Mouse (Mus musculus): ENCODE results near the gene Sptbn1. TPM values are rescaled to one million over a fixed set of nuclear protein-coding genes. Genes with fewer than 3 reads are reported as not detected.

Sptbn1 gene
- polyA plus RNA-seq, 1 experiment from 2014 or later: 74.8 TPM

DNA sequence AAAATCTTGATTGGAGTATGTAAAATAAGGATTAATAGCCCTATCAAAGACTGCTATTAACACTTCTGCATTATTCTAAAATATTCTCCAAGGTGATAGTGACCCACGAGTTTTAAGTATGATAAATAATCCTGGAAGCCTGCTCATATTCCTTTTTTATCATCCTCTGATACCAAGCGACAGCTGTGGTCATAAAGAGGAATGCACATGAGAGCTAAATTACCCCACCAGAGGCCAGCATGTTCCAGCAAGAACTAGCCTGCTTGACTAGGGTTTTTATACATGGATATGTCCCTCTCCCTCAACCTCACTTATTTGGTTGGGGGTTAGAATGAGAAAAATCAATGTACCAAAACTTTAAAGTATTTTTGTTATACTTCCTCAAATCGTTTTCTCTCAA is 56.8 kb downstream of the Sptbn1 start:
- WGBS: 80% methylated on average over 3 of the region's 3 CpGs

DNA sequence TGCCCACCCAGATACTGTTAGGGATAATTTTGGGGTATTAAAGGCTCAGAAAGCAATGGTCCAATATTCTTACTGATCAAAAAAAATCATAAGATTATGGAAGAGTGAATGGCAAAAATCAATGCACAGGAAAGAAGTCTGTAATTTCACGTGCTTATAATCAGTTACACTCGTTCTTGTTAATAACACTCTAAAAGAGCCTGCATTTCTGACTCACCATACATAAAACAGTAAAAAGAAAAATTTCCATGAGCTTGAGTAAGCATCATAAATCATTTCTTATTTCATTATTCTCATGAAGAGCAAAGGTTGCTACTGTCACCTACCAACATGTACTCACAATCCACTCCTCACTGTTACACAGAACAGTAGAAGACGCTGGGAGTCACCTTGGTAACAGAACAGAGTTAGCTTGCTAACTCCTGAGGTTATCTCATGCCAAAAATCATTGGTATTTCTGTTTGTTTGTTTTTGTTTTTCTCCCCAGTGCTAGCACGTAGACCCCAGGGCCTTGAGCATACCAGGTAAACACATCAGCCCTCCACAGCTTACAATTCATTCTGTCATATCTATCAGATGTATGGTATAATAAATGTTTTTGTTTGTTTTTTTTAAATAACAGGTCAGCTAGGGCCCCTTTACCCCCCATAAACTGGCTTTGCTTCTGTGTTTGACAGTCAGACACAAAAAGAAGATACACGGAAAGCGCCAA is 57.7 kb downstream of the Sptbn1 start:
- Histone ChIP-seq H3K4me1 (replicated peaks; ENCODE audit: control insufficient read depth, insufficient read depth, low read length) (no peaks in the 10 kb centered on the region), H3K36me3 (ENCODE audit: control insufficient read depth, insufficient read depth, low read length) (no peaks in the 10 kb centered on the region), H3K27ac (ENCODE audit: low read depth, low read length) (no peak overlapping the region), H3K4me2 (ENCODE audit: low read depth, low read length, severe bottlenecking) (no peak overlapping the region), H3K9ac (ENCODE audit: low read length) (no peak overlapping the region), H3K4me3 (ENCODE audit: low read depth, low read length) (no peak overlapping the region), H3K9me3 (ENCODE audit: control insufficient read depth, low read length) (no peaks in the 10 kb centered on the region), H3K27me3 (ENCODE audit: control insufficient read depth, insufficient read depth, low read length) (no peaks in the 10 kb centered on the region)
- WGBS: 94% methylated on average over 6 of the region's 6 CpGs
- DNase-seq (ENCODE audit: low spot score) (no peak), ATAC-seq (replicated peaks; ENCODE audit: low FRiP score) (no peak)

More for the DNA sequence above, 56.8 kb downstream of the Sptbn1 start:
- Histone ChIP-seq H3K4me2 (ENCODE audit: low read depth, low read length, severe bottlenecking) (no peak overlapping the region), H3K36me3 (ENCODE audit: control insufficient read depth, insufficient read depth, low read length) (no peaks in the 10 kb centered on the region), H3K4me3 (ENCODE audit: low read depth, low read length) (no peak overlapping the region), H3K9ac (ENCODE audit: low read length) (no peak overlapping the region), H3K9me3 (ENCODE audit: control insufficient read depth, low read length) (no peaks in the 10 kb centered on the region), H3K4me1 (replicated peaks; ENCODE audit: control insufficient read depth, insufficient read depth, low read length) (no peaks in the 10 kb centered on the region), H3K27me3 (ENCODE audit: control insufficient read depth, insufficient read depth, low read length) (no peaks in the 10 kb centered on the region), H3K27ac (ENCODE audit: low read depth, low read length) (no peak overlapping the region)
- ATAC-seq (replicated peaks; ENCODE audit: low FRiP score) (no peak), DNase-seq (ENCODE audit: low spot score) (no peak)

DNA sequence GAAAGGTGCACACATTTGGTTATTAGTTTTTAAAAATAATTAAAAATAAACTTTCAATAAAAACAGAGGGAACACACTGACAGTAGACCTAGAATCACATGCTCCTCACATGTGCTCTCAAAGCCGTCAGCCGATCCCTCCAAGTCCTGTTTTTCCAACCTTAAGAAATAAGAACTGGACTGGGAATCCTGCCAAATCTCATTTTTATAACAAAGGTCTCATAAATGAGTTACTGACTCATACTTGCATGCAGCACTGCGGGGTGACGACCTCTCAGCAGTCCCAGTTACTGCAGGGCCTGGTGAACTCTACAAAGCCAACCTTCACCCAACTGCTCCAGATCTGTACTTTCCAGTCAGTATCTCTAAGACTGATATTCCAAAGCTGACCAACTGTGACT is 58.5 kb downstream of the Sptbn1 start:
- Histone ChIP-seq H3K4me1 (replicated peaks; ENCODE audit: control insufficient read depth, insufficient read depth, low read length) (no peaks in the 10 kb centered on the region), H3K4me3 (ENCODE audit: low read depth, low read length) (no peak overlapping the region), H3K27ac (ENCODE audit: low read depth, low read length) (no peak overlapping the region), H3K9me3 (ENCODE audit: control insufficient read depth, low read length) (no peaks in the 10 kb centered on the region), H3K36me3 (ENCODE audit: control insufficient read depth, insufficient read depth, low read length) (no peaks in the 10 kb centered on the region), H3K9ac (ENCODE audit: low read length) (no peak overlapping the region), H3K27me3 (ENCODE audit: control insufficient read depth, insufficient read depth, low read length) (no peaks in the 10 kb centered on the region), H3K4me2 (ENCODE audit: low read depth, low read length, severe bottlenecking) (no peak overlapping the region)
- no peak for DNase-seq (ENCODE audit: low spot score)
- ATAC-seq (replicated peaks; ENCODE audit: low FRiP score): no peak
- WGBS: 84% methylated on average over 4 of the region's 4 CpGs

DNA sequence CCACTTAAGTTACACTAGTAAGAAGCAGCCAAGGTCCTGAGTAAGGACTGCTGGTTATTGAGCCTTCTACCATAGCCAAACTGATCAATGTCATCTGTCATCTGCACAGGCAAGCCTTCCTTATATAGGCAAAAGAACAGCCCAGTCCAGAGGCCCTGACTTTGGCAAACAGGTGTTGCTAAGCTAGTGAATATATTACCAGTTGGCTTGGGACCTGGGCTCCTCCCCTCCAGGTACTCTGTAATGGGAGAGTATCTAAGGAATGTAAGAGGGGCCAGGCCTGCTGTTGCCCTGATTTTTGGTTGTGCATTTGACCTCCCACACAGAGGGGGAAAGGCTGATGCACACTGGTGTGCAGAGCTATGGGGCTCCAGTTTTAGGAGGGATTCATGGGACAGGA is 63.6 kb downstream of the Sptbn1 start:
- Histone ChIP-seq H3K27ac (ENCODE audit: low read depth, low read length) (no peak overlapping the region), H3K36me3 (ENCODE audit: control insufficient read depth, insufficient read depth, low read length) (no peaks in the 10 kb centered on the region), H3K4me3 (ENCODE audit: low read depth, low read length) (no peak overlapping the region), H3K4me1 (replicated peaks; ENCODE audit: control insufficient read depth, insufficient read depth, low read length) (no peaks in the 10 kb centered on the region), H3K9ac (ENCODE audit: low read length) (no peak overlapping the region), H3K27me3 (ENCODE audit: control insufficient read depth, insufficient read depth, low read length) (no peaks in the 10 kb centered on the region), H3K9me3 (ENCODE audit: control insufficient read depth, low read length) (no peaks in the 10 kb centered on the region), H3K4me2 (ENCODE audit: low read depth, low read length, severe bottlenecking) (no peak overlapping the region)
- no peak for ATAC-seq (replicated peaks; ENCODE audit: low FRiP score)
- DNase-seq (ENCODE audit: low spot score): no peak

DNA sequence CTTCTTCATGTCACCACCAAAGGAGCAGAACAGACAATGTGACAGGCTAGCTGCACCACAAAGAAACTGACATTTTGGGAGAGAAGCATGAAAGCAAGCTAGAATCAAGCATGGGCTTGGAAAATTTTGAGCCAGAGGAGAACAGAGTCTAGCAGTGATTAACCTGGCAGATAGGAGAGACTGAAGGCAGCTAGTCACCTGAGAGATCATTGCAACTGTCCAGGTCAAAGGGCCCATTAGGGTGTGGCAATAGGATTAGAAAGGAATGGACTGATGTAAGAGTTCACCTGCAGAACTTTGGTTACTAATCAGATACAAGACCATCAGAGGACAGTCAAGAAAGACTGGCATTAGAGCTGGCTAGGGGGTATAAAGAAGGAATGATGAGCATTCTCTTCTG is 67.6 kb downstream of the Sptbn1 start:
- Histone ChIP-seq H3K27ac (ENCODE audit: low read depth, low read length) (no peak overlapping the region), H3K9ac (ENCODE audit: low read length) (no peak overlapping the region), H3K27me3 (ENCODE audit: control insufficient read depth, insufficient read depth, low read length) (no peaks in the 10 kb centered on the region), H3K4me3 (ENCODE audit: low read depth, low read length) (no peak overlapping the region), H3K4me1 (replicated peaks; ENCODE audit: control insufficient read depth, insufficient read depth, low read length) (no peaks in the 10 kb centered on the region; the same call in 1 of the 2 replicates), H3K9me3 (ENCODE audit: control insufficient read depth, low read length) (no peaks in the 10 kb centered on the region), H3K36me3 (ENCODE audit: control insufficient read depth, insufficient read depth, low read length) (no peaks in the 10 kb centered on the region), H3K4me2 (ENCODE audit: low read depth, low read length, severe bottlenecking) (no peak overlapping the region)
- ATAC-seq (replicated peaks; ENCODE audit: low FRiP score): no peak
- DNase-seq (ENCODE audit: low spot score): no peak

DNA sequence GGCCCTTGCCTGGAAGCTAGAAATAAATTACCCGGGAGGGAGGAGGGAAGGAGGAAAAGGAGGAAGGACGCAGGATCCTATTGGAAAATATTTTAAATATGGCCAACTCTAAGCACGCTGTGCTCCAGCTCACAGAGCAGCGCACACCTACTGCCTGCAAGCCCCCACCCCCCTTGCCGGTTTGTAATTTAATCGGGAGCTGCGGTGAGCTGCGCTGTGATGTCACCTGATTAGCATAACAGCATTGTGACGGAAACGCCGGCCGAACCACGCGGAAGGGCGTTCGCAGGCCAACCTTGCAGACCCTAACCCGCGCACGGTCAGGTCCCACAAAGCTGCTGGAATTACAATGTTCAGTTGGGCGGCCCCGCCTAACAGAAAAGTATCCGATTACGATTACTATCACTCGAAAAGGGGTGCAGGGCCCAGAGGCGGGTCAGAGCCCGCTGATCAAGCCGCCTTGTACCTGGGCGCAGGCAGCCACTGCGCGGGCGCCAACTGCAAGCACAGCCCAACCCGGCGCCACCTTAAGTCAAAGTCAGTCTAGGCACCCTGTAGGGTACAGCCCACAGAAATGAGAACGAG is 69.8 kb downstream of the Sptbn1 start:
- ATAC-seq (replicated peaks; ENCODE audit: low FRiP score): peak; percentile 93
- no peaks in the 10 kb centered on the region; the same call in 1 of the 2 replicates for H3K4me1 ChIP-seq (replicated peaks; ENCODE audit: control insufficient read depth, insufficient read depth, low read length)
- no peaks in the 10 kb centered on the region for H3K9me3 ChIP-seq (ENCODE audit: control insufficient read depth, low read length)
- WGBS: under 1% methylated on average over 34 of the region's 34 CpGs
- peak; percentile 87 for DNase-seq (ENCODE audit: low spot score)
- 0 out of 2 replicates have a peak overlapping the region, but pooled peaks have one; percentile 37 for H3K27ac ChIP-seq (ENCODE audit: low read depth, low read length)
- peak overlapping the region; percentile 51 for H3K4me3 ChIP-seq (ENCODE audit: low read depth, low read length)
- peak overlapping the region; percentile 91 for H3K4me2 ChIP-seq (ENCODE audit: low read depth, low read length, severe bottlenecking)
- peak overlapping the region; percentile 65 for H3K9ac ChIP-seq (ENCODE audit: low read length)
- H3K27me3 ChIP-seq (ENCODE audit: control insufficient read depth, insufficient read depth, low read length): no peaks in the 10 kb centered on the region
- H3K36me3 ChIP-seq (ENCODE audit: control insufficient read depth, insufficient read depth, low read length): no peaks in the 10 kb centered on the region

DNA sequence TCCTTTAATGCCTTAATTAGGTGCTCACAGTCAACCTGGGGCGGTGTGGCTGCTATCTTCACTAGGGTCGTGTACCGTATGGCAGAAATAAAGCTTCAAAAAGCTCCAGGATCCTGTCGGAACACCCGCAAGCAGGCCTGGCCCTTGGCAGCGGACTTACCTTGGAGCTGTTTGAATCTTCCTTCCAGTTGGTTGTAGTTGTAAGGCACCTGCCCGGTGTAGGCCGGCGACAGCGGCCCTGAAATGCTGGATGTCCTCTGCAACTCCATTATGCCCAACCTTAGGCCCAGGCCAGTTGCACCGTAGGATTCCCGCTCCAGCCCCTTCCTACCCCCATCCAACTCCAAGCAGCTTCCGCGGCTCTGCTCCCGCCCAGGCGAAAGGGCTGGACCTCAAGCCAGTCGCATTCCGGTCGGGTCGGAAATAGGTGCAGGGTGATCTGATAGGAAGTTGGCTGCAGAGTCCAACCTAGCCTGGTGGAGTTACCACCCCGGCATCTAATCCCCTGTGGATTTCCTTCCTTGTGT is 70.3 kb downstream of the Sptbn1 start:
- WGBS: under 1% methylated on average over 21 of the region's 21 CpGs
- Histone ChIP-seq H3K4me2 (ENCODE audit: low read depth, low read length, severe bottlenecking) (peak overlapping the region; percentile 91), H3K9me3 (ENCODE audit: control insufficient read depth, low read length) (no peaks in the 10 kb centered on the region), H3K27me3 (ENCODE audit: control insufficient read depth, insufficient read depth, low read length) (no peaks in the 10 kb centered on the region), H3K27ac (ENCODE audit: low read depth, low read length) (0 out of 2 replicates have a peak overlapping the region, but pooled peaks have one; percentile 37), H3K36me3 (ENCODE audit: control insufficient read depth, insufficient read depth, low read length) (no peaks in the 10 kb centered on the region), H3K4me1 (replicated peaks; ENCODE audit: control insufficient read depth, insufficient read depth, low read length) (no peaks in the 10 kb centered on the region; the same call in 1 of the 2 replicates), H3K4me3 (ENCODE audit: low read depth, low read length) (peak overlapping the region; percentile 51), H3K9ac (ENCODE audit: low read length) (peak overlapping the region; percentile 65)
- peak; percentile 74 for ATAC-seq (replicated peaks; ENCODE audit: low FRiP score)
- DNase-seq (ENCODE audit: low spot score): peak; percentile 79

DNA sequence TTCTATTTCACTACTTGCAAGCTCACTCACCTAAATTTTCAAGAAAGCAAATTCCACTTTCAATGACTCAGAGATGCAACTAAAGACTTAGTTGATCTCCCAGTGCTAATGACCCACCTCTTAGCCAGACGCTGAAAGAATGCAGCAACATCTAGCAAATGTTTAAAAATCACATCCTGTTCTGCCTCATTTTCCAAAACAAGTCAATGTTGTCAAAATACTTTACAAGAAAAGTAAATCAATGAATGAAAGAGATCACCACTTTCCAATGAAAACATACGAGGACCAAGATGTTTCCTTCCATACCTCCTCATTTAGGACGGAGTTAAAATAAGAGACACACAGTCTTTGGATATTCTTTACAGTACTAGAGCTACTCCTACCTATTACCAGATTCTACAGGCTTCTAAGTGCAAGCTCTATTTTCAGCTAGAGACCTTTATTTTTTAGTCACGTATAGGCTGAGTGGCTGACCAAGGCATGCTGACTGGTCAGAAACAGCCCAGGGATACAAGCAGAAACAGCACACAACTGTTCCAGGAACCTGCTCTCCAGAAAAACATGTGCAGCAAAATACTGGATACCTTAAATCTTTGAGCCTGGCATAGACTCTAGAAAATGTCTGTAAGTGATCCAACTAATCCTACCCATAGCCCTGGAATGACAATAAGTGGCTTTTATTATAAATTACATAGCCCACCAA is 71.5 kb downstream of the Sptbn1 start:
- H3K36me3 ChIP-seq (ENCODE audit: control insufficient read depth, insufficient read depth, low read length): no peaks in the 10 kb centered on the region
- no peaks in the 10 kb centered on the region for H3K27me3 ChIP-seq (ENCODE audit: control insufficient read depth, insufficient read depth, low read length)
- H3K4me3 ChIP-seq (ENCODE audit: low read depth, low read length): no peak overlapping the region
- peak overlapping the region; percentile 91; the same call in 1 of the 2 replicates for H3K4me2 ChIP-seq (ENCODE audit: low read depth, low read length, severe bottlenecking)
- no peak for DNase-seq (ENCODE audit: low spot score)
- no peak overlapping the region for H3K27ac ChIP-seq (ENCODE audit: low read depth, low read length)
- WGBS: 66% methylated on average over 4 of the region's 4 CpGs
- no peak for ATAC-seq (replicated peaks; ENCODE audit: low FRiP score)
- no peak overlapping the region for H3K9ac ChIP-seq (ENCODE audit: low read length)
- no peaks in the 10 kb centered on the region for H3K9me3 ChIP-seq (ENCODE audit: control insufficient read depth, low read length)
- H3K4me1 ChIP-seq (replicated peaks; ENCODE audit: control insufficient read depth, insufficient read depth, low read length): no peaks in the 10 kb centered on the region; the same call in 1 of the 2 replicates

Data from forebrain, embryonic 11.5 days (tissue).